Mouse (Mus musculus) heart, postnatal 0 days (tissue): ENCODE results near the gene Cd19. TPM values are rescaled to one million over a fixed set of nuclear protein-coding genes. Genes with fewer than 3 reads are reported as not detected.

Experiments used
- ATAC-seq: fragments of 200-750 bp; cut with Nextera tagmentation; 2 replicates; pipeline ENCODE4 v1.8.0; 2017; ENCODE audit warnings: low read depth, moderate number of reproducible peaks, moderate library complexity; ENCODE audit not compliant: insufficient read depth
- DNase-seq: peaks from one replicate; pipeline ENCODE4 v3.0.0-alpha.2; 2016; ENCODE audit warnings: low spot score
- H3K27ac ChIP-seq: fragments of 300-500 bp; sonication (generic); 2 replicates; pipeline ENCODE4 v1.5.1; 2014; ENCODE audit warnings: low read depth, mild to moderate bottlenecking
- H3K27me3 ChIP-seq: fragments of 300-500 bp; sonication (generic); 2 replicates; pipeline ENCODE4 v1.6.1; 2014; ENCODE audit warnings: low read length, mixed read lengths; ENCODE audit not compliant: control insufficient read depth, insufficient read depth
- H3K36me3 ChIP-seq: fragments of 300-500 bp; sonication (generic); replicated peaks from 2 replicates; pipeline ENCODE4 v1.6.1; 2014; ENCODE audit warnings: low read length, mixed read lengths; ENCODE audit not compliant: control insufficient read depth, insufficient read depth
- H3K4me1 ChIP-seq: fragments of 300-500 bp; sonication (generic); 2 replicates; pipeline ENCODE4 v1.6.1; 2014; ENCODE audit warnings: antibody characterized with exemption; ENCODE audit not compliant: control insufficient read depth, insufficient read depth
- H3K4me2 ChIP-seq: fragments of 300-500 bp; sonication (generic); 2 replicates; pipeline ENCODE4 v1.6.1; 2014; ENCODE audit warnings: low read depth, mild to moderate bottlenecking, low read length, moderate library complexity
- H3K4me3 ChIP-seq: fragments of 300-500 bp; sonication (generic); 2 replicates; pipeline ENCODE4 v1.5.1; 2014; ENCODE audit warnings: low read depth, low read length
- H3K9ac ChIP-seq: fragments of 300-500 bp; sonication (generic); replicated peaks from 2 replicates; pipeline ENCODE4 v1.6.1; 2014; ENCODE audit warnings: low read depth, low read length, mixed read lengths
- H3K9me3 ChIP-seq: fragments of 300-500 bp; sonication (generic); replicated peaks from 2 replicates; pipeline ENCODE4 v1.6.1; 2016; ENCODE audit warnings: low read length; ENCODE audit not compliant: control insufficient read depth
- CTCF ChIP-seq: IDR thresholded peaks from 2 replicates; pipeline ENCODE4 v1.5.1; 2016; ENCODE audit warnings: antibody characterized with exemption, control low read depth, low read depth
- EP300 ChIP-seq: IDR thresholded peaks from 2 replicates; pipeline ENCODE4 v1.6.1; 2016; ENCODE audit warnings: antibody characterized with exemption, low read depth
- WGBS: fragments of 180-500 bp; shearing (Covaris S2); extraction: QIAGEN DNeasy Blood & Tissue Kit; methylation state at CpG from one replicate; pipeline ENCODE4 v1.1.7; 2014; 5-methylcytosine and 5-hydroxymethylcytosine counted together
- polyA plus RNA-seq: library from polyadenylated mRNA; unstranded; fragments of >200 nt; fragmentation: Nextera tagmentation; extraction: Ambion mirVana; gene quantifications from 2 replicates; pipeline ENCODE4 v1.2.1, GENCODE M21; 2015
- total RNA-seq: library from RNA; depleted of rRNA; stranded (reverse); fragments of >200 nt; gene quantifications from 2 replicates; pipeline ENCODE4 v1.2.3, GENCODE M21; 2014; ENCODE audit warnings: low replicate concordance

Cd19 gene
- total and polyA plus RNA-seq, 2 experiments from 2014 or later: 0.04 to 0.12 TPM

DNA sequence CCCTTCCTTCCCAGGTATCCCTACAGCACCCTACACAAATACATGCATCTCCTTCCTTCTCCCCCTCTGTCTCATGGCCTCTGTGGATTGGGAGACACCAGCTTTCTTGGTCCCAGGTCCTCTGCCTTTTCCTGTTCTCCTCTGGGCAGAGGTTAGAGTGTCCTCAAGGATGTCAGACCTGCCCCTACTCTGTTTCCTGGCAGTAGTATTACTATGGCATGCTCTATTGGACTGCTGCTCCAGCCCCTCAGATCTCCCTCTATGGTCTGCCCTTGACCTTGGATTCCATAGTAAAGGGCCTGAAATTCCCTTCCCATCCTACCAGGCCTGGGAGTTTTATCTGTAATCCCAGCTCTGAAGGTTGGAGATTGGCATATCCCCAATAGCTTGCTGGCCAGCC, 15.5 kb upstream of the Cd19 start:
- peaks cover 11% of the 10 kb centered on the region for H3K4me1 ChIP-seq
- no peak overlapping the region for H3K4me3 ChIP-seq
- no peaks in the 10 kb centered on the region for H3K27me3 ChIP-seq
- peaks cover 26% of the 10 kb centered on the region; the same call in 1 of the 2 replicates for H3K36me3 ChIP-seq
- H3K4me2 ChIP-seq: no peak overlapping the region
- DNase-seq (no peak), ATAC-seq (no peak)
- 0 out of 2 replicates have a peak, but pooled peaks cover 5% of the 10 kb centered on the region for H3K9me3 ChIP-seq
- H3K27ac ChIP-seq: no peak overlapping the region
- no peak overlapping the region for H3K9ac ChIP-seq
- TF ChIP-seq CTCF (no peak), EP300 (no peak)

DNA sequence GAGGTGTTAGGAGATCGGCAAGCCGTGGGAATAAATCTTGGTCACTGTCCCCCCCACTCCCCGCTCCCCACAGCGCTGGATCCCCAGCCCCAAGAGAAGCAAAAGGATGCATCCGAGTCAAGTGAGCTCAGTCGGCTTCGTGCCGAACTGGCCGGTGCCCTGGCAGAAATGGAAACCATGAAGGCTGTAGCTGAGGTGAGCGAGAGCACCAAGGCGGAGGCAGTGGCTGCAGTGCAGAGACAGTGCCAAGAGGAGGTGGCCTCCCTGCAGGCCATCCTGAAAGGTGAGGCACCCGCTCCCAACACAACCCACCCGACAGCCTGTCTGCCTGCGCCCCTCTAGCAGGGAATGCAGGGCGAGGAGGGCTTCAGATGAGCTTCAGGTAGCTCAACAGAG, 14.8 kb upstream of the Cd19 start:
- 33% methylated on average over 15 of the region's 15 CpGs for WGBS
- Histone ChIP-seq H3K9me3 (0 out of 2 replicates have a peak, but pooled peaks cover 5% of the 10 kb centered on the region), H3K4me3 (peak overlapping the region; percentile 76), H3K36me3 (0 out of 2 replicates have a peak, but pooled peaks cover 21% of the 10 kb centered on the region), H3K9ac (peak overlapping the region; percentile 61), H3K27me3 (no peaks in the 10 kb centered on the region), H3K4me1 (peaks cover 11% of the 10 kb centered on the region), H3K4me2 (peak overlapping the region; percentile 74), H3K27ac (peak overlapping the region; percentile 34; the same call in 1 of the 2 replicates)
- ATAC-seq (peak; percentile 7), DNase-seq (no peak)
- TF ChIP-seq EP300: no peak
- TF ChIP-seq CTCF: no peak

DNA sequence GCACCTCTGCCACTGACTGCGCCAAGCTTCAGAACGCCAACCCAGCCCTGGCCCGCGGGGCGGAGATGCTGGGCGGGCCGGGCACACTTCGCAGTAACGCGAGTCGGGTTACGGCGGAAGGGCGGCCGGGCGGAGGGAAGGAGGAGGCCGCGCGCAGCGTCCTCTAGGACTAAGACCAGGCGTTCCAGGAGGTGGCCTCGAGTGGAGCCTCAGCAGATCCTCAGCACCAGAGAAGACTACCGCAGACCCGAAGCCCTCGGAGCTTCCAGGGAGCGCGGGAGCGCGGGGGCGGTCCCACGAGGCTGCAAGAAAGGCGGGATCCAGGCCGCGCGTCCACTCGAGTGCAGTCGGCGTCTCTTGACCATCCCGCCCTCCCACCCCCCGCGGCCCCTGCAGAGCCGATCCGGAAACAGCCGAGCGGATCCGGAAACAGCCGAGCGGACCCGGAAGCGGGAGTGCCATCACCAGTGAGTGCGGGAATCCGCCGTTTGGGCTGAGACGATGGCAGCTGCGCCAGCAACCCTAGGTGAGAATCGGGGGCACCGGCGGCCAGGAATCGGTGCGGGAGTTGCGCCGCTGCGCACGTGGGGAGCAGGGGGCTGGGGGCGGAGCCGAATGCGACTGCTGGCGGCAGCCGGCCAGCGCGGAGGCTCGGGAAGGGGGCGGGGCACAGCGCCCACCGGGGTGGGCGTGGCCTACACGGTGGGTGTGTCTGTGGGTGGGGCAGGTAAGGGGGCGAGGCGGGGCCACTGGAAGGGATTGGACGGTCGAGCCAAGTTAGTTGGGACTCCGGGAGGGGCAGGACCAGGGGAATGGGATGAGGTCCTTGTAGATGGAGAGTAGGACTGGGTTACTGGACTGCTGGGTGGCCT, 14.2 kb upstream of the Cd19 start, which contains the start of gene Rabep2:
Gene Rabep2 (plus strand): TSS at position 129 of the 872 bp plus-strand sequence.
- TF ChIP-seq CTCF (no peak), EP300 (0 out of 2 replicates have a peak, but pooled peaks have one; percentile 50)
- H3K9me3 ChIP-seq: 0 out of 2 replicates have a peak, but pooled peaks cover 5% of the 10 kb centered on the region
- WGBS: under 1% methylated on average over 76 of the region's 82 CpGs
- H3K36me3 ChIP-seq: 0 out of 2 replicates have a peak, but pooled peaks cover 15% of the 10 kb centered on the region
- DNase-seq (peak; percentile 78), ATAC-seq (peak; percentile 92)
- peak within 1 kb of the TSS; percentile 61 for H3K9ac ChIP-seq
- H3K4me1 ChIP-seq: peaks cover 11% of the 10 kb centered on the region
- H3K27me3 ChIP-seq: no peaks in the 10 kb centered on the region
- peak within 1 kb of the TSS; percentile 90 for H3K27ac ChIP-seq
- peak within 1 kb of the TSS; percentile 76 for H3K4me3 ChIP-seq
- peak within 1 kb of the TSS; percentile 74 for H3K4me2 ChIP-seq

DNA sequence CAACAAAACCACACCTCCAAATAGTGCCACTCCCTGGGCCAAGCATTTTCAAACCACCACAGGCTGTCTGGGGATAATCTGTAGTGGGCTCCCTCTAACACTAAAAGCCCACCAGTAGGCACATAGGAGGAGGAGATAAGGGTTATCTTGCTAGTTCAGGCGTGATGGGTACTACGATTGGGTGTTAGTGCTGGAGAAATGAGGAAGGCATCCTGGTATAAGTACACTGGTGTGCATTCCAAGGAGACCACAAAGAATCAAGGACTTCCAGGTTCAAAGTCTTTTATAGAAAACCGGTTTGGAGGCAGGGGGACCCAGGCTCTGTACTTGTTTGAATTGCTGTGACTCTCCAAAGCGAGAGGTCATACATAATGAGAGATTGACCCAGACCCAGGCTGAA, 13.5 kb upstream of the Cd19 start:
- ATAC-seq (no peak), DNase-seq (no peak)
- Histone ChIP-seq H3K4me3 (peak overlapping the region; percentile 76), H3K9ac (peak overlapping the region; percentile 61), H3K27ac (peak overlapping the region; percentile 90), H3K27me3 (no peaks in the 10 kb centered on the region), H3K36me3 (0 out of 2 replicates have a peak, but pooled peaks cover 12% of the 10 kb centered on the region), H3K9me3 (0 out of 2 replicates have a peak, but pooled peaks cover 5% of the 10 kb centered on the region), H3K4me1 (peaks cover 11% of the 10 kb centered on the region), H3K4me2 (peak overlapping the region; percentile 74)
- TF ChIP-seq CTCF (no peak), EP300 (no peak)
- 16% methylated on average over 4 of the region's 4 CpGs for WGBS

DNA sequence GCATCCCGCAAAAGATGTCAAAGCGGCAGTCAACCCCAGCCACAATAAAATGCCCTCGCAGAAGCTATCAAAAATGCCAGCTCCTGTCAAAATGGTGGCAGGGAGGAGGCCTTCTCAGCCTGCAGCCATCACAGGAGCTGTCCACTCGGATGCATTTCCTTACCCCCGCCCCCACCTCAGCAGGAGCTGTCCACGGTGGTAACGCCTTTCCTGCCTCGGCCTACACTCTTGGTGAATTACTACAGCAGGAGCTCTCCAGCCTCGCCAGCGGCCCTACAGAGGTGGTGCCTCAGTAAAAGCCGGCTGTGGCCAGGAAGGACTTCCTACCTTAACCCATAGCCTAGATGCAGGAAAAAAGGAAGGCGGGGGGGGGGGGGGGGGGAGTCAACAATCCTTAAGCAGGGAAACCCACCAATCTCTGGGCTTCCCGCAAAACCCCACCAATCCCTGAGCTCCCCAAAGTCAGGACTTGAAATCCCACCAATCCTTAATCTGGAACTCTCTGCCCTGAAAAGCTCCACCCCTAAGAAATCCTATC, 12.7 kb upstream of the Cd19 start:
- Histone ChIP-seq H3K36me3 (0 out of 2 replicates have a peak, but pooled peaks cover 8% of the 10 kb centered on the region), H3K4me3 (no peak overlapping the region), H3K27ac (no peak overlapping the region), H3K9ac (no peak overlapping the region), H3K4me2 (no peak overlapping the region), H3K4me1 (peaks cover 11% of the 10 kb centered on the region), H3K27me3 (no peaks in the 10 kb centered on the region), H3K9me3 (0 out of 2 replicates have a peak, but pooled peaks cover 5% of the 10 kb centered on the region)
- 40% methylated on average over 12 of the region's 13 CpGs for WGBS
- TF ChIP-seq CTCF (no peak), EP300 (no peak)
- ATAC-seq (no peak), DNase-seq (no peak)
